9 mouse cellular contexts compared by ENCODE assay signal in genomic region chr11:82819350-82819749, GRCm38 (mm10). TPM values are rescaled to one million over a fixed set of nuclear protein-coding genes. Genes with fewer than 3 reads are reported as not detected.
DNase-seq lines count a peak whose midpoint lies in the region; ATAC-seq and TF ChIP-seq lines count a peak whose summit lies in the region.
"Had no signal": no experiment of that assay in that cellular context is flagged by ENCODE, and none has a peak within 500 bp of the region (broad histone marks: within the 10 kb centered on the region; RNA-seq: fewer than 3 reads in every experiment).

No protein-coding gene starts in this region.

- intact Hi-C loops in left cerebral cortex, adult 2 months (cut with DNase I) = no loop called here

- no peaks in the 10 kb centered on the region for H3K4me1 ChIP-seq in cortical plate, adult 2 months (ENCODE audit: control insufficient read depth, insufficient read depth, low read length)
- H3K4me1 ChIP-seq in intestine, embryonic 15.5 days (replicated peaks) = peaks cover 5% of the 10 kb centered on the region; the same call in 1 of the 2 replicates
- peaks cover 19% of the 10 kb centered on the region for H3K4me1 ChIP-seq in liver, postnatal 0 days (ENCODE audit: insufficient read depth)

- DNase-seq in left cerebral cortex, adult 2 months (ENCODE audit: extremely low spot score in 1 of 2, low spot score in 2 of 2) = no peak
- no peak for DNase-seq in left cerebral cortex, adult 11 months (ENCODE audit: low spot score)
- peak; percentile 12 for DNase-seq in MN1 (ENCODE audit: low spot score)
- peak; percentile 88 for DNase-seq in liver, postnatal 0 days
- DNase-seq in spleen, postnatal 14 days (ENCODE audit: low spot score in 2 of 2) = peak; percentile 53 to 73
- no peak for DNase-seq in frontal cortex, postnatal 25 days (ENCODE audit: low spot score in 2 of 2)

- H3K4me3 ChIP-seq in left cerebral cortex, adult 2 months = no peak overlapping the region
- no peak overlapping the region for H3K4me3 ChIP-seq in cortical plate, adult 2 months (ENCODE audit: insufficient read depth, low read length)
- H3K4me3 ChIP-seq in intestine, embryonic 15.5 days (replicated peaks) = no peak overlapping the region
- no peak overlapping the region for H3K4me3 ChIP-seq in liver, postnatal 0 days (ENCODE audit: low read depth, low read length)
- H3K4me3 ChIP-seq: heart, embryonic 13.5 days had no signal

- H3K27me3 ChIP-seq in intestine, embryonic 15.5 days (replicated peaks) = no peaks in the 10 kb centered on the region
- H3K27me3 ChIP-seq in liver, postnatal 0 days (ENCODE audit: insufficient read depth, low read length) = no peaks in the 10 kb centered on the region
- H3K27me3 ChIP-seq: heart, embryonic 13.5 days had no signal

- 0 out of 2 replicates have a peak, but pooled peaks have one; percentile 51 for ATAC-seq in intestine, embryonic 15.5 days
- ATAC-seq in liver, postnatal 0 days = peak; percentile 66

- no peak for TF ChIP-seq EP300 in liver, postnatal 0 days (IDR thresholded peaks at IDR 0.05; ENCODE audit: low read depth)

- no peak overlapping the region for H3K27ac ChIP-seq in left cerebral cortex, adult 2 months
- H3K27ac ChIP-seq in cortical plate, adult 2 months (ENCODE audit: insufficient read depth, low read length) = no peak overlapping the region
- no peak overlapping the region for H3K27ac ChIP-seq in intestine, embryonic 15.5 days
- H3K27ac ChIP-seq in liver, postnatal 0 days (ENCODE audit: low read depth) = no peak overlapping the region
- H3K27ac ChIP-seq: heart, embryonic 13.5 days had no signal

- no peak overlapping the region for H3K9ac ChIP-seq in intestine, embryonic 15.5 days
- H3K9ac ChIP-seq in liver, postnatal 0 days (replicated peaks) = no peak overlapping the region
- H3K9ac ChIP-seq: heart, embryonic 13.5 days had no signal

- H3K4me2 ChIP-seq in intestine, embryonic 15.5 days (replicated peaks) = no peak overlapping the region
- no peak overlapping the region for H3K4me2 ChIP-seq in liver, postnatal 0 days (ENCODE audit: low read depth, low read length)
- H3K4me2 ChIP-seq: heart, embryonic 13.5 days had no signal

- no peak for TF ChIP-seq POLR2A in cortical plate, adult 2 months (IDR thresholded peaks at IDR 0.05; ENCODE audit: extremely low read depth, insufficient read depth, low read length)

- TF ChIP-seq CTCF in left cerebral cortex, adult 2 months (IDR thresholded peaks at IDR 0.05) = peak; percentile 45
- TF ChIP-seq CTCF in cortical plate, adult 2 months (IDR thresholded peaks at IDR 0.05; ENCODE audit: extremely low read depth, insufficient read depth, low read length) = peak; percentile 45; the same call in 1 of the 2 replicates
- peak; percentile 97 for TF ChIP-seq CTCF in liver, postnatal 0 days (IDR thresholded peaks at IDR 0.05; ENCODE audit: low read depth)

- no peaks in the 10 kb centered on the region for H3K36me3 ChIP-seq in intestine, embryonic 15.5 days
- H3K36me3 ChIP-seq in liver, postnatal 0 days (replicated peaks; ENCODE audit: insufficient read depth, low read length) = peaks cover 29% of the 10 kb centered on the region

- H3K9me3 ChIP-seq in intestine, embryonic 15.5 days = no peaks in the 10 kb centered on the region
- no peaks in the 10 kb centered on the region for H3K9me3 ChIP-seq in liver, postnatal 0 days (ENCODE audit: low read length)
- H3K9me3 ChIP-seq: heart, embryonic 13.5 days had no signal

- WGBS in intestine, embryonic 15.5 days = 53% methylated on average over 4 of the region's 4 CpGs
- 40% methylated on average over 4 of the region's 4 CpGs for WGBS in liver, postnatal 0 days (ENCODE audit: insufficient replicate concordance)

RNA-seq across cellular contexts. Expression of gene Lig3, which starts 38.4 kb away (rescaled TPM):
- total RNA-seq in left cerebral cortex, adult 2 months (2021) = 10 to 100 TPM; 21.1 to 21.9 TPM
- 24.9 and 25.2 TPM in 2 replicates for polyA plus RNA-seq in cortical plate, adult 2 months (2012; rRNA removed)
- 20.4 and 22.5 TPM in 2 replicates for polyA plus RNA-seq in intestine, embryonic 15.5 days (2015; fragmentation: Nextera tagmentation; extraction: Ambion mirVana)
- polyA plus RNA-seq in liver, postnatal 0 days (2015; fragmentation: Nextera tagmentation; extraction: Ambion mirVana) = 4.8 TPM in 2 replicates

RNA-seq across cellular contexts. Expression of gene Rffl, which starts 51.7 kb away (rescaled TPM):
- total RNA-seq in left cerebral cortex, adult 2 months (2021) = 1 to 10 TPM; 8.8 to 9.1 TPM
- 11.1 and 12.7 TPM in 2 replicates for polyA plus RNA-seq in cortical plate, adult 2 months (2012; rRNA removed)
- 12.5 and 13.8 TPM in 2 replicates for polyA plus RNA-seq in intestine, embryonic 15.5 days (2015; fragmentation: Nextera tagmentation; extraction: Ambion mirVana)
- 10.1 and 11.3 TPM in 2 replicates for polyA plus RNA-seq in liver, postnatal 0 days (2015; fragmentation: Nextera tagmentation; extraction: Ambion mirVana)

RNA-seq across cellular contexts. Expression of gene Zfp830, which starts 55.2 kb away (rescaled TPM):
- total RNA-seq in left cerebral cortex, adult 2 months (2021) = 10 to 100 TPM; 14.8 to 15.2 TPM
- 11.1 and 11.3 TPM in 2 replicates for polyA plus RNA-seq in cortical plate, adult 2 months (2012; rRNA removed)
- polyA plus RNA-seq in intestine, embryonic 15.5 days (2015; fragmentation: Nextera tagmentation; extraction: Ambion mirVana) = 32.9 and 34.5 TPM in 2 replicates
- polyA plus RNA-seq in liver, postnatal 0 days (2015; fragmentation: Nextera tagmentation; extraction: Ambion mirVana) = 11.8 and 11.9 TPM in 2 replicates

RNA-seq across cellular contexts. Expression of gene Cct6b, which starts 55.2 kb away (rescaled TPM):
- total RNA-seq in left cerebral cortex, adult 2 months (2021) = not detected
- polyA plus RNA-seq in cortical plate, adult 2 months (2012; rRNA removed) = 0.19 and 0.21 TPM in 2 replicates
- 0.18 and 0.28 TPM in 2 replicates for polyA plus RNA-seq in intestine, embryonic 15.5 days (2015; fragmentation: Nextera tagmentation; extraction: Ambion mirVana)
- 0.28 and 0.32 TPM in 2 replicates for polyA plus RNA-seq in liver, postnatal 0 days (2015; fragmentation: Nextera tagmentation; extraction: Ambion mirVana)

Comparison
In these comparisons a context has a peak if more than half of its experiments do, and no peak if none do; other contexts are left out.
1. DNase-seq: peak in MN1 (single experiment), liver, postnatal 0 days (single experiment) and spleen, postnatal 14 days (2 of 2); none in left cerebral cortex, adult 2 months (0 of 2), left cerebral cortex, adult 11 months (single experiment) and frontal cortex, postnatal 25 days (0 of 2).
2. CTCF ChIP-seq: peak in every context shown above with its lines; median percentile 97 in liver, postnatal 0 days; 45 in left cerebral cortex, adult 2 months; 45 in cortical plate, adult 2 months.